Mouse (Mus musculus) lung, postnatal 4 days (tissue): ENCODE measurements around the gene Gm4070.
"Not testable (repeated sequence)": the region's sequence is repeated elsewhere in the genome, so short reads cannot be mapped to it uniquely, and the experiment has no call there.

ENCODE experiments used
- DNase-seq, 2 experiments: peaks; one replicate each; pipeline ENCODE4 v3.0.0; 2021

Gene Gm4070

DNA sequence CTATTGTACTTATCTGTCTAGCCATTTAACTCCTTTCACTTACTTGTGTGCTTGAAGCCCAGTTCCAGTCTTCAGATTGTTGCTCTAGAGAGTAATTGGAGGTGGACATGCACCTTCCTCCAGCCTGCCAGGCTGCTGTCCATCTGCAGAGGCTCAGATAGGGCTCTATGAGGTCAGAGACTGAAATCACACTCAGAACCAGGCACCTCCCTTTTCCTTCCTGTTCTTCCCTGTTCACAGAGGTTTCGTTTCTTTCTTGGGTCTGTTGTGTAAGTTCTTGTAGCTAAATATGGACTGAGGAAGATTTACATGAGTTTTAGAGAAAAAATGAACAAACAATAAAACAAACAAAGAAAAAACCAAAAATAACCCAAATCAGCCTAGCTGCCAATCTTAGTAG is at the start of gene Gm4070:
Gene Gm4070 (minus strand): TSS at position 156 of the 400 bp plus-strand sequence.
- not testable (repeated sequence) for DNase-seq

DNA sequence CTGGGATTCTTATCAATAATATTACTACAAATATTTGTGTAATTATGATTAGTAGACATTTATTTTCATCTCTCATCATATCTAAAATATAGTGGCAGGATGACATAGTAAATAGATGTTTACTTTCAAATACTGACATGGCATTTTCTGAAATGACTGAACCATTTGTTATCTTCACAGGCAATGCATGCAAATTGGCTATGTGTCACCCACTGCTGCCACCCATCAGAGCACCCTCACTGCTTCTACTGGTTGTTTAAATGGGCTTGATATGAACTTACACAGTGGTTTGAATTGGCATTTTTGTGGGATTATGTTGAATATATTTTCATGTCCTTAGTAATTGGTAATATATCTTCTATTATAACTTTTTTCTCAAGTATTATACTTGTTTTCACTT is 773 bp upstream of the Gm4070 start:
- DNase-seq, result not testable (repeated sequence)

DNA sequence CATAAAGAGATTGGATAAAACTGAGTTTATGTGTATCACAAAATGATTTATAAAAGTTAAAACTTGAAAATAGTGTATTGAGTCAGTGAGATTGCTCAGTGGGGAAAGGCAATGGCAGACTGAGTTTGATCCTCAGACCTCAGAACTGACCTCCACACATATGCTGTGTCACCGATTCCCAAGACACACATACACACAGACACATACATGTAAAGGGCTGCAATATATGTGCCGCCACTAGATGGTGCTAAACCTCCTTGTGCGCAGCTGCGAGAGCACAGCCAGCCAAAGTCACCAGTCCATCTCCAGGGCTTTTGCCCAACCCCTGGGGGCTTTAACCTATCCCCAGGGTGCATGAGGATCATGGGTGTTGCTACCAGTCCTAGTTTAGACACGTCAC is 1.4 kb downstream of the Gm4070 start:
- not testable (repeated sequence) for DNase-seq

DNA sequence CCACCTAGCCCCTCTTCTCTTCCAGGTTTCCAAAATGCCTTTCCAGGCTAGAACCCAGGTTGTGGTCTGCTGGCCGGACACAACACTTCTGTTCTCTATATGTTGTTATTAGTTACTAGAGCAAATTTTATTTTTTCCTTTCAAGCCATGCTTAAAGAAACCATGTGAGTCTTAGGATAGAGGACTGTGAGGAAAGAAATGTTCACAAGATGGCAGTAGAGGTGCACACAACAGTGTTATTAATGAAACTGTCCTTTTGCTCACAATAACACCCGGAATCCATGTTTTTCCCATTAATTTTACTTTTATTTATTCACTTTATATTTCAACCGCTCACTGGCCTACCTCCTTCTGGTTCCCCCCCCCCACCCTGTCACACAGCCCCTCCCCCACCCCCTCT is 8.5 kb downstream of the Gm4070 start:
- DNase-seq, result not testable (repeated sequence)

DNA sequence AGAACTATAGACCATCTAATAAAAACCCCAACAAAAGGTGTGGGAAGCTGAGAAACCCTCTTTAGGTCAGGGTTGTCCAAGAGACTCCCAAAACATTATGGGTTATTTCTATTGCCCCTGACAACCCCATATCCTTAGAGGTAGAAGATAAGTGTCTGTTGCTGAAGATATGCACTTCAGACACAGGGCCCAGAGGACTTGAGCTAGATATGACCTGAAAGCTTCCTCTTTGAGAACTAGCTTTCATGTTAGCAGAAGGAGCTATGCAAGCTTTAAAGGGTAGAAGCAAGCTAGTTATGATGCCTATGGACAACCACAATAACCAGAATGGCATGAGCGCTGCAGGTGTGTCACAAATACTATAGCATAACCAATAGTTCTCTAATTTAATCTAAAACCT is 21.6 kb downstream of the Gm4070 start:
- DNase-seq, result not testable (repeated sequence)

DNA sequence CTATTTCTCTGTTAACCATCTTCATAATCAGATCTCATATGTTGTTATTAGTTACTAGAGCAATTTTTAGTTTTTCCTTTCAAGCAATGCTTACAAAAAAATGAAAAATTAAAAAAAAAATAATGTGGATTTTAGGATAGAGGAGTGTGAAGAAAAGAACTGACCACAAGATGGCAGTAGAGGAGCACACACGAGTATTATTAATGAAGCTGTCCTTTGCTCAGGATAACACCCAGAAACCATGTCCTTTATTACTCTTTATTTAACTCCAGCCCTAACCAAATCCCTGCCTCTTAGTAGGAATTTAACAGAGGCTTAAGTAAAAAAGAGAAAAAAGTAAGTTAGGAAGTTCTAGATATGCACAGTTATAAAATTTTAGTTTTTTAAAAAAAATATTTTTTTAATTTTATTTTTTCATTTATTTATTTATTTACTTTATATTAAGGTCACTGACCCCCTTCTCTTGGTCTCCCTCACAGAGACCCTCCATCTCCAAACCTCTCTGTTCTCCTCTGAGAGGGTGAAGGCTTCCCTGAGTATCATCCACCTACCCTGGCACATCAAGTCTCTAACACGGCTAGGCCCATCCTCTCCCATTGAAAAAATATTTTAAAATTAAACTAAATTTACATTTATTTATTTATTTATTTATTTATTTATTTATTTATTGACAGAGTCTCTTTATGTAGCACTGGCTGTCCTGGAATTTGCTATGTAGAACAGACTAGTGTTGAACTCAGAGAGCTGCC is 70.0 kb downstream of the Gm4070 start:
- DNase-seq, result not testable (repeated sequence)

DNA sequence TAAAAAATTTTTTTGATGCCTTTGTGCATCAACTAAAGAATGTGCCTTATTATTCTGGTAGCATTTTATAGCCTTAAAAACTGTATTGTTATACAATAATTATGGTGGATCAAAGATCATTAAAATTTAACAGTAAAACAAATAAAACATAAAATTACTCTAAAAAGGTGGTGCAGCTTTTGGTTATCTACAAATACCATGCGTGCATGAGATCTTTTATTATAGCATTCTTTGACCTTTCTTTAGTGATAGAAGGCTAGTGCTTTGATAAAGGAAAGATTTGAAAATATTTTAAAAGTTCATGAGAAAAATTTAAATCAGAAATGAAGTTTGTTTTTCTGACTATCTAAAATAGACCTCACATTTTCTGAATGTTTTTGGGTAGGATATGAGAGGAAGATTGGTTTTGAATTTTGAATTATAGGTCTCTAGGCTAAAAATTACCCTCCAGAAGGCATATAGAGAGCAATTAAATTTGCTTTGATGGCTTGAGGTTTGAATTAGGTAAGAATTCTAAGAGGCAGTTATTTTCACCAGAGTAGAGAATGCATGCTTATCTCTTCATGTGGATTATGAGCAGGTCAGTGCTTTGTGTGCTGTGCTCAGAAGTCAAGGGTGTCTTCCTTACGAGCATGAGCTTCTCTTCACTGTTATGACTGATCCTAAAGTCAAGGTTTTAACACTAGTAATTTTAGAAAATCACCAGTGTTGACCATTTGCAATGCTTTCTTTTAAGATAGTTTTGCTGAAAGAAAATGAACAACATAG is 73.9 kb downstream of the Gm4070 start:
- DNase-seq, result not testable (repeated sequence)

DNA sequence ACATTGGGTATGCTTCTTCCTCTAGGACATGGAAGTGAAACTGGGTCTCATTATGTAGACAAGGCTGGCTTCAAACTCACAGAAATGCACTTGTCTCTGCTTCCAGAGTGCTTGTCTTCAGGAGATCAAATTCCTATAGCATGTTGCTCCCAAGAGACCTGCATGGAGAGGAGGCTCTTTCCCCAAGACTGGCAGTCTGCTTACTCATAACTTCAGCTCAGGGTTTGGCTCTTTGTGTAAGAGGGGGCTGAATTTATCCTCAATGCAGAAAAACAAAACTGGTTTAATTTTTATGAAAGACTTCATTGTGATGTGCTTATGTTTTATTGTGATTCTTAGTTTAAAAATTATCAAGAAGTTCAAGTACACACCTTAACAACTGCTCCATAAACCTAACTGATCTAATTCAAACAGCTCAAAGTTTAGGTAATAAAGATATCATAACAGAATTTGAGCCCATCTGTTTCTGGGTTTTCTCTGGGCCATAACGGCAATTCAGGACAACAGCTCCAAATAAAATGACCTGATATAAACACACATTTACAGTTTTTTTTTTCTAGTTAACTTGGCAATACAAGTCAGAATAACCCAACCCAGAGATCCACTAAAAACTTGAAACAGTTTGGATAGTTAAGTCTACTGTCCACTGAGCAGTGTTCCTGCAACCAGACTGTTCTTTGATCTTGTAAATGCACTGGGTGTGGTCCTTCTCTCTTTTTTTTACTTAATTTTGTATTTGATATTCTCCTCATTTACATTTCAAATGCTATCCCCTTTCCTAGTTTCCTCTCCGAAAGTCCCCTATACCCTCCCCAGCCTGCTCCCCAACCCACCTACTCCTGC is 97.8 kb downstream of the Gm4070 start:
- not testable (repeated sequence) for DNase-seq
